Mouse (Mus musculus): ENCODE results near the gene Acadvl. TPM values are rescaled to one million over a fixed set of nuclear protein-coding genes. Genes with fewer than 3 reads are reported as not detected.
A peak's percentile ranks its signal among the peaks of the same experiment; 100 is the strongest.

Acadvl gene
- polyA plus RNA-seq, 1 experiment from 2014 or later: 63.7 TPM

GRCm38 (mm10) chr11:69966860-69967517, 48.2 kb downstream of the Acadvl start:
- Histone ChIP-seq H3K4me1 (peaks cover 15% of the 10 kb centered on the region), H3K9me3 (no peaks in the 10 kb centered on the region), H3K9ac (peak overlapping the region; percentile 42), H3K27me3 (replicated peaks) (peaks cover 66% of the 10 kb centered on the region), H3K4me3 (peak overlapping the region; percentile 19), H3K36me3 (peaks cover 28% of the 10 kb centered on the region), H3K4me2 (replicated peaks) (peak overlapping the region; percentile 55), H3K27ac (no peak overlapping the region)
- ATAC-seq (ENCODE audit: low FRiP score, low read depth): no peak
- 37% methylated on average over 17 of the region's 17 CpGs for WGBS

DNA sequence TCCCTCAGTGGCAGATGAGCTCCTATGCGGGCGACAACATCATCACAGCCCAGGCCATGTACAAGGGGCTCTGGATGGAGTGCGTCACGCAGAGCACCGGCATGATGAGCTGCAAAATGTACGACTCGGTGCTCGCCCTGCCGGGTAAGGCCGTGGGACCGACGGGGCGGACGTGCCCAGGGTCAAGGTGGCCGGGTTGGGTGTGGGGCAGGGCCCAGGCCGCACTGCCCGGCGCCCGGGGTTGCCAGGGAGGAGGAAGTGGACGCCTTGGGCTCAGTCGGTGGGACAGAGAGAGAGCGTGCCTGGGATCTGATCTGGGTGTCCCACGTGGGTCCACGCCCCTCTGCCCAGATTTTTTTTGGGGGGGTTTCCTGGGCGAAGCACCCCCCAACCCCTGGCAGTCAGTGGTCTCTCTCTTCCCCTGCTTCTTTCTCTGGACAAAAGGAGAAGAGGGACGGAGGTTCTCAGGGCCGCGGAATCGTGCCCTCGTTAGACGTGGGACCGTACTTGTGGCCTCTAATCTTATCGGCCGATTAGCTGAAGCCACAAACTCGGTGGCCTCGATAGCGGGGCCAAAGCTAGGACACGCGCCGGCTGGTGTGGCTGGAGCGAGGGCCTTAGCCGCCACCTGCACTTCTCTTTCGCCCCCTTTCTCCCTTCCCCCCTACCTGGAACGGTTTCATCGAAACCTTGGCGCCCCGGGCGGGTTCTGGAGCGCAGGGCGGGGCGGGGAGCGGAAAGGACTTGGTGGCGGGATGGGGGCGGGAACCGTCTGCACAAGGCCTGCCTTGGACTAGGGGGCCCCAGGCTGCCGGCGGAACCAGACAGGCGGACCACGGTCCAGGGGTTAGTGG, 49.0 kb downstream of the Acadvl start:
- ATAC-seq (ENCODE audit: low FRiP score, low read depth): no peak
- Histone ChIP-seq H3K36me3 (peaks cover 28% of the 10 kb centered on the region), H3K4me2 (replicated peaks) (peak overlapping the region; percentile 55), H3K27ac (no peak overlapping the region), H3K27me3 (replicated peaks) (peaks cover 71% of the 10 kb centered on the region), H3K4me1 (peaks cover 15% of the 10 kb centered on the region), H3K9me3 (no peaks in the 10 kb centered on the region), H3K9ac (peak overlapping the region; percentile 42), H3K4me3 (peak overlapping the region; percentile 19)
- WGBS: 2% methylated on average over 59 of the region's 59 CpGs

DNA sequence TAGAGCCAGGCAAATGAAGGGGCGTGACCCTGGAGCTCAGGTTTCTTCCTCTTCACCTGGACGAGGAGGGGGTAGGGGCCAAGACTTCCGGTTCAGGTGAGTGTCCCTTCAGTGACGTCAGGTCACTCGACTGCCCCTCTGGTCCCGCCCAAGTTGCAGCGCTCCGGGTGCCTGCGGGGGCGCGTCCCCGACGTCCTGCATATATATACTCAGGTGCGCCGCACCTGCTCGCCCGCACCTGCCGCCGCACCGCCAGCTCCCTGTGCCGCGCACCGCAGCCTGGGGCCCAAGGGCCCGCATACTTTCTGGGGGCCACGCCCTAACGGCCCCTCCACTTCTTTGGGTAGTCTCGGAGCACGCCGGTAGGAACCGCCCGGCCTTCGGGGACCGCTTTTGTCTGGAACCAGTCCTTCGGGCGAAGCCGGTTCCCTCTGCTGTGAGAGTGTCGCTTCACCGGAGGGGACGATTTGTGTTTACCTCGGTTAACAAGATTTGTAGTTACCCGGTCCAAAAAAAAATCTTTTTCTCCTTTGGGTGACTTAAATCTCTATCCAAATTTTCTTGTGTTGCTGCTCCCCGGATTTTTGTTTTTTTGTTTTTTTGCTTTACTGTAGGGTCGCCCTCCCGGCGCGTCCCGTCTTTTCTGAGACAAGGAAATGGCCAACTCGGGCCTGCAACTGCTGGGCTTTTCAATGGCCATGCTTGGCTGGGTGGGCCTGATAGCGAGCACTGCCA, 49.8 kb downstream of the Acadvl start:
- Histone ChIP-seq H3K9ac (no peak overlapping the region), H3K27ac (no peak overlapping the region), H3K4me1 (peaks cover 15% of the 10 kb centered on the region), H3K4me3 (peak overlapping the region; percentile 11), H3K9me3 (no peaks in the 10 kb centered on the region), H3K36me3 (peaks cover 25% of the 10 kb centered on the region), H3K4me2 (replicated peaks) (peak overlapping the region; percentile 55), H3K27me3 (replicated peaks) (peaks cover 71% of the 10 kb centered on the region)
- no peak for ATAC-seq (ENCODE audit: low FRiP score, low read depth)
- WGBS: 2% methylated on average over 49 of the region's 49 CpGs

DNA sequence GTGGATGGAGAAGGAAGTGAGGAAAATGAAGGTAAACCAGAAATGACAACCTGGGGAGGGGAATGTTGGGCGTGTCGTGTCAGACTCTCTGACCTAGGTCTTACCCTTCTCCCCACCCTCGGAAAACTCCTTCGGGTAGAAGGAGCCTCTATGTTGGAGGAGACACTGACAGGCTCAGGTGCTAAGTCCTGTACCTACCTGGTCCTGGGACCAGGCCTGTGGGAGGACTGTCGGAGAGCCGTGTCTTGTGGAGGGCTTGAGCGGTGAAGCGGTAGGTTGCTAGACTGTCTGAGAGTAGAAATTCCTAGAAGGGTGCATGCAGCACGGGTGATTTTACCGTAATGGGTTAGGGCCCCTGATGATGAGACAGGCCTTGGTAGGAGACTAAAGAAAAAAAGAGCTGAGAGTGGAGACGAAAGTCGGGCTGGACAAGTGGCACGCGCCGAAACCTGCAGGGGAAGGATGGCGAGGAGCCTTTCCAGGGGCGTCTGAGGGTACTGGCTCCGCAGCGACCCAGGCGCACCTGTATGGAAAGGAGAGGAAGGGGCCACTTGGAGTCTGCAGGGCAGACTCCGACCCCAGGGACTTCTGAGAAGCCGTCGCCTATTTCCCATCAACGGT, 50.5 kb downstream of the Acadvl start, which contains the start of gene Cldn7:
TSS of gene Cldn7 (plus strand) at position 130 of the 621 bp plus-strand sequence.
- Histone ChIP-seq H3K36me3 (peaks cover 18% of the 10 kb centered on the region), H3K27me3 (replicated peaks) (peaks cover 71% of the 10 kb centered on the region), H3K9ac (no peak within 1 kb of the TSS), H3K4me1 (peaks cover 15% of the 10 kb centered on the region), H3K9me3 (no peaks in the 10 kb centered on the region), H3K27ac (no peak within 1 kb of the TSS), H3K4me3 (peak within 1 kb of the TSS; percentile 11; the same call in 1 of the 2 replicates), H3K4me2 (replicated peaks) (peak within 1 kb of the TSS; percentile 38)
- 11% methylated on average over 24 of the region's 24 CpGs for WGBS
- ATAC-seq (ENCODE audit: low FRiP score, low read depth): no peak

- WGBS: 44% methylated on average over 5 of the region's 5 CpGs
- Histone ChIP-seq H3K4me1 (peaks cover 14% of the 10 kb centered on the region), H3K9me3 (no peaks in the 10 kb centered on the region), H3K4me3 (no peak overlapping the region), H3K9ac (no peak overlapping the region), H3K36me3 (no peaks in the 10 kb centered on the region), H3K27ac (no peak overlapping the region), H3K4me2 (replicated peaks) (no peak overlapping the region), H3K27me3 (replicated peaks) (peaks cover 52% of the 10 kb centered on the region)
- no peak for ATAC-seq (ENCODE audit: low FRiP score, low read depth)
Observed at GRCm38 (mm10) chr11:69961841-69962240, 53.4 kb downstream of the Acadvl start.

- WGBS: 33% methylated on average over 5 of the region's 5 CpGs
- Histone ChIP-seq H3K9ac (no peak overlapping the region), H3K4me1 (peaks cover 5% of the 10 kb centered on the region; the same call in 1 of the 2 replicates), H3K27ac (no peak overlapping the region), H3K27me3 (replicated peaks) (peaks cover 43% of the 10 kb centered on the region), H3K9me3 (no peaks in the 10 kb centered on the region), H3K4me3 (no peak overlapping the region), H3K36me3 (no peaks in the 10 kb centered on the region), H3K4me2 (replicated peaks) (no peak overlapping the region)
- ATAC-seq (ENCODE audit: low FRiP score, low read depth): no peak
Observed at GRCm38 (mm10) chr11:69960616-69961015, 54.6 kb downstream of the Acadvl start.

MicroRNAs encoded within 50 kb of the gene (microRNA counts, 519-probe panel; counts per million panel counts)
- microRNA mmu-miR-324-3p: 342 counts per million, percentile 67 among the panel's probes with 10 or more counts
- microRNA mmu-miR-324-5p: 342 counts per million, percentile 67 among the panel's probes with 10 or more counts

Small RNAs within 50 kb of the gene (microRNA-seq; reads per million reads assigned to microRNA genes)
- gene Gm44349: not detected
- 1,912 reads per million, percentile 84 among the genes with 10 or more reads in this experiment for gene Mir324

Other genes with a start within 250 kb of the Acadvl start
- gene Zbtb4, start 249.5 kb downstream of the Acadvl start, polyA plus RNA-seq (2016; fragmentation: Nextera tagmentation; extraction: Ambion mirVana): 2.3 and 2.4 TPM in 2 replicates
- 5.3 and 5.8 TPM in 2 replicates for gene Chrnb1, start 219.5 kb downstream of the Acadvl start, polyA plus RNA-seq (2016; fragmentation: Nextera tagmentation; extraction: Ambion mirVana)
- gene Fgf11, start 213.6 kb downstream of the Acadvl start, polyA plus RNA-seq (2016; fragmentation: Nextera tagmentation; extraction: Ambion mirVana): 4.1 and 5.6 TPM in 2 replicates
- 1.1 and 1.7 TPM in 2 replicates for gene Tmem102, start 209.8 kb downstream of the Acadvl start, polyA plus RNA-seq (2016; fragmentation: Nextera tagmentation; extraction: Ambion mirVana)
- not detected in 2 replicates for gene Gm39566, start 200.1 kb downstream of the Acadvl start, polyA plus RNA-seq (2016; fragmentation: Nextera tagmentation; extraction: Ambion mirVana)
- gene Spem2, start 196.9 kb downstream of the Acadvl start, polyA plus RNA-seq (2016; fragmentation: Nextera tagmentation; extraction: Ambion mirVana): not detected in 2 replicates
- 0.52 TPM in 1 of 2 replicates, not detected in the other for gene Spem1, start 193.2 kb downstream of the Acadvl start, polyA plus RNA-seq (2016; fragmentation: Nextera tagmentation; extraction: Ambion mirVana)
- gene Nlgn2, start 177.6 kb downstream of the Acadvl start, polyA plus RNA-seq (2016; fragmentation: Nextera tagmentation; extraction: Ambion mirVana): 14.1 and 16.6 TPM in 2 replicates
- gene Tmem256, start 176.9 kb downstream of the Acadvl start, polyA plus RNA-seq (2016; fragmentation: Nextera tagmentation; extraction: Ambion mirVana): 325 and 328 TPM in 2 replicates
- 64.4 and 69.9 TPM in 2 replicates for gene Plscr3, start 169.0 kb downstream of the Acadvl start, polyA plus RNA-seq (2016; fragmentation: Nextera tagmentation; extraction: Ambion mirVana)
- 0.22 and 0.30 TPM in 2 replicates for gene Tnk1, start 156.7 kb downstream of the Acadvl start, polyA plus RNA-seq (2016; fragmentation: Nextera tagmentation; extraction: Ambion mirVana)
- not detected in 2 replicates for gene Tmem95, start 137.4 kb downstream of the Acadvl start, polyA plus RNA-seq (2016; fragmentation: Nextera tagmentation; extraction: Ambion mirVana)
- 3.1 TPM in 2 replicates for gene Kctd11, start 134.0 kb downstream of the Acadvl start, polyA plus RNA-seq (2016; fragmentation: Nextera tagmentation; extraction: Ambion mirVana)
- 0.54 and 0.90 TPM in 2 replicates for gene Acap1, start 119.9 kb downstream of the Acadvl start, polyA plus RNA-seq (2016; fragmentation: Nextera tagmentation; extraction: Ambion mirVana)
- gene 2810408A11Rik, start 114.4 kb downstream of the Acadvl start, polyA plus RNA-seq (2016; fragmentation: Nextera tagmentation; extraction: Ambion mirVana): 17.7 and 18.1 TPM in 2 replicates
- gene Neurl4, start 114.3 kb downstream of the Acadvl start, polyA plus RNA-seq (2016; fragmentation: Nextera tagmentation; extraction: Ambion mirVana): 19.8 and 20.4 TPM in 2 replicates
- 82.4 and 92.0 TPM in 2 replicates for gene Gps2, start 101.5 kb downstream of the Acadvl start, polyA plus RNA-seq (2016; fragmentation: Nextera tagmentation; extraction: Ambion mirVana)
- gene Eif5a, start 93.5 kb downstream of the Acadvl start, polyA plus RNA-seq (2016; fragmentation: Nextera tagmentation; extraction: Ambion mirVana): 1,451 and 1,549 TPM in 2 replicates
- gene Ybx2, start 79.6 kb downstream of the Acadvl start, polyA plus RNA-seq (2016; fragmentation: Nextera tagmentation; extraction: Ambion mirVana): 5.5 and 6.0 TPM in 2 replicates
- gene Slc2a4, start 67.2 kb downstream of the Acadvl start, polyA plus RNA-seq (2016; fragmentation: Nextera tagmentation; extraction: Ambion mirVana): 12.3 and 12.4 TPM in 2 replicates
- 2.1 and 3.2 TPM in 2 replicates for gene Cldn7, start 50.6 kb downstream of the Acadvl start, polyA plus RNA-seq (2016; fragmentation: Nextera tagmentation; extraction: Ambion mirVana)
- 23.0 and 24.3 TPM in 2 replicates for gene Ctdnep1, start 34.3 kb downstream of the Acadvl start, polyA plus RNA-seq (2016; fragmentation: Nextera tagmentation; extraction: Ambion mirVana)
- 129 and 131 TPM in 2 replicates for gene Elp5, start 32.9 kb downstream of the Acadvl start, polyA plus RNA-seq (2016; fragmentation: Nextera tagmentation; extraction: Ambion mirVana)
- gene Gabarap, start 24.3 kb downstream of the Acadvl start, polyA plus RNA-seq (2016; fragmentation: Nextera tagmentation; extraction: Ambion mirVana): 577 and 592 TPM in 2 replicates
- 89.4 and 92.5 TPM in 2 replicates for gene Phf23, start 19.6 kb downstream of the Acadvl start, polyA plus RNA-seq (2016; fragmentation: Nextera tagmentation; extraction: Ambion mirVana)
- gene Dvl2, start 14.8 kb downstream of the Acadvl start, polyA plus RNA-seq (2016; fragmentation: Nextera tagmentation; extraction: Ambion mirVana): 39.0 and 40.7 TPM in 2 replicates
- 23.6 and 25.5 TPM in 2 replicates for gene Dlg4, start 1.5 kb upstream of the Acadvl start, polyA plus RNA-seq (2016; fragmentation: Nextera tagmentation; extraction: Ambion mirVana)
- 0.68 and 1.1 TPM in 2 replicates for gene Asgr1, start 38.7 kb upstream of the Acadvl start, polyA plus RNA-seq (2016; fragmentation: Nextera tagmentation; extraction: Ambion mirVana)
- 0.61 TPM in 1 of 2 replicates, not detected in the other for gene Asgr2, start 77.2 kb upstream of the Acadvl start, polyA plus RNA-seq (2016; fragmentation: Nextera tagmentation; extraction: Ambion mirVana)
- 0.48 TPM in 1 of 2 replicates, not detected in the other for gene Mgl2, start 114.9 kb upstream of the Acadvl start, polyA plus RNA-seq (2016; fragmentation: Nextera tagmentation; extraction: Ambion mirVana)
- gene Clec10a, start 140.8 kb upstream of the Acadvl start, polyA plus RNA-seq (2016; fragmentation: Nextera tagmentation; extraction: Ambion mirVana): 0.37 and 0.39 TPM in 2 replicates
- 1.7 and 3.3 TPM in 2 replicates for gene Slc16a11, start 197.3 kb upstream of the Acadvl start, polyA plus RNA-seq (2016; fragmentation: Nextera tagmentation; extraction: Ambion mirVana)
- 13.6 and 16.3 TPM in 2 replicates for gene Slc16a13, start 205.7 kb upstream of the Acadvl start, polyA plus RNA-seq (2016; fragmentation: Nextera tagmentation; extraction: Ambion mirVana)
- 6.9 TPM in 2 replicates for gene Bcl6b, start 214.4 kb upstream of the Acadvl start, polyA plus RNA-seq (2016; fragmentation: Nextera tagmentation; extraction: Ambion mirVana)
- gene 0610010K14Rik, start 222.5 kb upstream of the Acadvl start, polyA plus RNA-seq (2016; fragmentation: Nextera tagmentation; extraction: Ambion mirVana): 169 and 183 TPM in 2 replicates
- 14.4 and 15.2 TPM in 2 replicates for gene Gm21988, start 224.4 kb upstream of the Acadvl start, polyA plus RNA-seq (2016; fragmentation: Nextera tagmentation; extraction: Ambion mirVana)
- gene Rnasek, start 224.4 kb upstream of the Acadvl start, polyA plus RNA-seq (2016; fragmentation: Nextera tagmentation; extraction: Ambion mirVana): 231 and 245 TPM in 2 replicates
- 2.8 and 3.0 TPM in 2 replicates for gene Alox12, start 239.9 kb upstream of the Acadvl start, polyA plus RNA-seq (2016; fragmentation: Nextera tagmentation; extraction: Ambion mirVana)